Mouse (Mus musculus) thymus, postnatal 25 days (tissue): ENCODE data around the gene Abca9.

Experiments used
- DNase-seq: peaks from one replicate; pipeline ENCODE4 v3.0.0; 2022

Abca9 gene

DNA sequence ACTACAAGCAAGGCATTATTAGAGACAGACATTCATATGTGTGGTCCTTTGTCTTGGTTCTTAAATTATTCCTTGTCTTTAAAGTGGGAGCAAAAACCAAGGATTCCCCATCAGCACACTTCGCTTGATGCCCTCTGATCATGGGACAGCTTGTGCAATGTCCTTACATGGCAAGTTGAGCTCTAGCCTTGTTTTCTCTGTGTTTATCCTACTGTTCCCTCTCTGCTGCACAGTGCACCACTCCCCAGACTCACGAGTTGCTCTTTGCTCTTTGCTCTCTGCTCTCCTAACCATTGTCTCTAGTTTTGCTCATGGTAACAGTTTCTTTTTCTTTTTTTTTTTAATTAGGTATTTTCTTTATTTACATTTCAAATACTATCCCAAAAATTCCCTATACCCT, 107.9 kb downstream of the Abca9 start:
- no peak for DNase-seq

DNA sequence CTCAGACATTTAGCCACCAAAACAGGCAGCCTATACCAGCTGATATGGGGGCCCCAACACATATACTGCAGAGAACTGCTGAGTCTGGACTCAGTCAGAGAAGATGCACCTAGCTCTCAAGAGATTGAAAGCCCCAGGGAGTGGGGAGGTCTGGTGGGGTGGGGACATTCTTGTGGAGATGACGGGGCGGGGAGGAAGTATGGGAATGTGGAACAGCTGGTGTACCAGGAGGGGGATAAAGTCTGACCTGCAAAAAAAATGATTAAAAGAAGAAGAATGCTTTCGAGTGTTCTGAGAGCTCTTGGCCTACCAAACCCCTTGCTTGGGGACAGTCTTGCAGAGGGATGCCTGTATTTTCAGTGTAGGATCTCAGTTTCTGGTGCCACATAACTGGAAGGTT, 114.3 kb downstream of the Abca9 start:
- DNase-seq, result no peak
